19 mouse cellular contexts compared by ENCODE assay signal in genomic region chr4:111181478-111181877, GRCm38 (mm10).
DNase-seq lines count a peak whose midpoint lies in the region; ATAC-seq and TF ChIP-seq lines count a peak whose summit lies in the region.
"Had no signal": no experiment of that assay in that cellular context is flagged by ENCODE, and none has a peak within 500 bp of the region (broad histone marks: within the 10 kb centered on the region; RNA-seq: fewer than 3 reads in every experiment).

No protein-coding gene starts in this region.

- peak; percentile 60 for ATAC-seq in forebrain, postnatal 0 days
- no peak for ATAC-seq in forebrain, embryonic 15.5 days (replicated peaks)
- ATAC-seq in embryonic facial prominence, embryonic 15.5 days (ENCODE audit: insufficient number of reproducible peaks, low FRiP score, low TSS enrichment, low read depth) = peak; percentile 60; the same call in 1 of the 2 replicates
- ATAC-seq: forebrain, embryonic 13.5 days; hindbrain, postnatal 0 days had no signal

- H3K4me1 ChIP-seq in forebrain, postnatal 0 days (ENCODE audit: insufficient read depth) = no peaks in the 10 kb centered on the region
- H3K4me1 ChIP-seq in forebrain, embryonic 15.5 days = no peaks in the 10 kb centered on the region
- H3K4me1 ChIP-seq in embryonic facial prominence, embryonic 15.5 days = no peaks in the 10 kb centered on the region
- H3K4me1 ChIP-seq: forebrain, embryonic 13.5 days; heart, embryonic 15.5 days; hindbrain, embryonic 13.5 days had no signal

- no peak overlapping the region for H3K4me3 ChIP-seq in forebrain, postnatal 0 days (ENCODE audit: low read depth, low read length)
- H3K4me3 ChIP-seq in forebrain, embryonic 15.5 days = no peak overlapping the region
- H3K4me3 ChIP-seq in embryonic facial prominence, embryonic 15.5 days (replicated peaks) = no peak overlapping the region
- H3K4me3 ChIP-seq: forebrain, embryonic 13.5 days; heart, embryonic 15.5 days; hindbrain, embryonic 13.5 days had no signal

- no peak for TF ChIP-seq CTCF in forebrain, postnatal 0 days (IDR thresholded peaks at IDR 0.05; ENCODE audit: low read depth)

- WGBS in forebrain, postnatal 0 days = 67% methylated on average over 2 of the region's 2 CpGs
- WGBS in forebrain, embryonic 15.5 days = 86% methylated on average over 2 of the region's 2 CpGs
- WGBS in embryonic facial prominence, embryonic 15.5 days = 53% methylated on average over 2 of the region's 2 CpGs

- no peak overlapping the region for H3K27ac ChIP-seq in forebrain, postnatal 0 days (ENCODE audit: low read depth, low read length)
- no peak overlapping the region for H3K27ac ChIP-seq in forebrain, embryonic 15.5 days (replicated peaks)
- 0 out of 2 replicates have a peak overlapping the region, but pooled peaks have one; percentile 2 for H3K27ac ChIP-seq in embryonic facial prominence, embryonic 15.5 days (replicated peaks)
- H3K27ac ChIP-seq: forebrain, embryonic 13.5 days; heart, embryonic 15.5 days; hindbrain, embryonic 13.5 days; hindbrain, postnatal 0 days had no signal

- no peak overlapping the region for H3K9ac ChIP-seq in forebrain, postnatal 0 days
- no peak overlapping the region for H3K9ac ChIP-seq in forebrain, embryonic 15.5 days (replicated peaks)
- no peak overlapping the region for H3K9ac ChIP-seq in embryonic facial prominence, embryonic 15.5 days
- H3K9ac ChIP-seq: forebrain, embryonic 13.5 days; heart, embryonic 15.5 days; hindbrain, embryonic 13.5 days had no signal

- H3K9me3 ChIP-seq in forebrain, postnatal 0 days (ENCODE audit: low read length) = no peaks in the 10 kb centered on the region
- no peaks in the 10 kb centered on the region for H3K9me3 ChIP-seq in forebrain, embryonic 15.5 days
- H3K9me3 ChIP-seq in embryonic facial prominence, embryonic 15.5 days (replicated peaks) = no peaks in the 10 kb centered on the region
- H3K9me3 ChIP-seq: forebrain, embryonic 13.5 days; heart, embryonic 15.5 days; hindbrain, embryonic 13.5 days had no signal

- H3K36me3 ChIP-seq in forebrain, postnatal 0 days (ENCODE audit: insufficient read depth) = no peaks in the 10 kb centered on the region
- H3K36me3 ChIP-seq in forebrain, embryonic 15.5 days = no peaks in the 10 kb centered on the region
- no peaks in the 10 kb centered on the region for H3K36me3 ChIP-seq in embryonic facial prominence, embryonic 15.5 days
- H3K36me3 ChIP-seq: heart, embryonic 15.5 days; hindbrain, embryonic 13.5 days had no signal

- H3K27me3 ChIP-seq in forebrain, postnatal 0 days (ENCODE audit: insufficient read depth, low read length) = no peaks in the 10 kb centered on the region
- no peaks in the 10 kb centered on the region for H3K27me3 ChIP-seq in forebrain, embryonic 15.5 days
- H3K27me3 ChIP-seq in embryonic facial prominence, embryonic 15.5 days = no peaks in the 10 kb centered on the region
- H3K27me3 ChIP-seq: forebrain, embryonic 13.5 days; heart, embryonic 15.5 days; hindbrain, embryonic 13.5 days had no signal

- no peak overlapping the region for H3K4me2 ChIP-seq in forebrain, postnatal 0 days (ENCODE audit: low read depth)
- H3K4me2 ChIP-seq in forebrain, embryonic 15.5 days (replicated peaks) = no peak overlapping the region
- H3K4me2 ChIP-seq in embryonic facial prominence, embryonic 15.5 days (replicated peaks) = no peak overlapping the region
- H3K4me2 ChIP-seq: forebrain, embryonic 13.5 days; heart, embryonic 11.5 days; heart, embryonic 15.5 days; hindbrain, embryonic 13.5 days had no signal

- DNase-seq in forebrain, postnatal 0 days = peak; percentile 27
- DNase-seq in layer of hippocampus, adult 8-10 months (ENCODE audit: low spot score in 2 of 2) = peak; percentile 6 to 7
- DNase-seq in layer of hippocampus, postnatal 25 days (ENCODE audit: extremely low spot score in 1 of 2, low spot score in 1 of 2) = no peak
- DNase-seq in right cerebral cortex, adult 18-20 months = peak; percentile 13
- DNase-seq in right cerebral cortex, postnatal 4 days = no peak
- no peak for DNase-seq in cerebellum, adult 8-10 months
- DNase-seq: adrenal gland, postnatal 10 days; cerebellum, adult 18-20 months; cerebellum, postnatal 10 days; gastrocnemius, postnatal 36 days; heart, adult 18-20 months; heart, postnatal 14 days had no signal

Comparison
In these comparisons a context has a peak if more than half of its experiments do, and no peak if none do; other contexts are left out.
1. DNase-seq: peak in forebrain, postnatal 0 days (single experiment), layer of hippocampus, adult 8-10 months (2 of 2) and right cerebral cortex, adult 18-20 months (single experiment); none in layer of hippocampus, postnatal 25 days (0 of 2), right cerebral cortex, postnatal 4 days (single experiment) and cerebellum, adult 8-10 months (single experiment).